Mouse (Mus musculus) fat pad, adult 2 months (tissue): ENCODE data around the gene Cdkn2c.

ENCODE experiments used
- DNase-seq: peaks from one replicate; pipeline ENCODE4 v3.0.0-alpha.2; 2011; ENCODE audit warnings: low read depth, low spot score; ENCODE audit errors: extremely low read depth

Cdkn2c gene

GRCm38 (mm10) chr4:109657851-109658500, 9.0 kb downstream of the Cdkn2c start:
- DNase-seq = no peak

- DNase-seq = no peak
Measured at GRCm38 (mm10) chr4:109657021-109657850, 9.8 kb downstream of the Cdkn2c start.

- DNase-seq = no peak
Measured at GRCm38 (mm10) chr4:109656301-109656700, 10.7 kb downstream of the Cdkn2c start.

- DNase-seq = no peak
Measured at GRCm38 (mm10) chr4:109655738-109656137, 11.3 kb downstream of the Cdkn2c start.

GRCm38 (mm10) chr4:109654701-109655100, 12.3 kb downstream of the Cdkn2c start:
- no peak for DNase-seq

GRCm38 (mm10) chr4:109653251-109653650, 13.7 kb downstream of the Cdkn2c start:
- DNase-seq = no peak

- no peak for DNase-seq
Measured at GRCm38 (mm10) chr4:109649331-109649730, 17.7 kb downstream of the Cdkn2c start.

- no peak for DNase-seq
Measured at GRCm38 (mm10) chr4:109647281-109647680, 19.7 kb downstream of the Cdkn2c start.

- no peak for DNase-seq
Measured at GRCm38 (mm10) chr4:109641451-109641850, 25.5 kb downstream of the Cdkn2c start.

GRCm38 (mm10) chr4:109640141-109640540, 26.8 kb downstream of the Cdkn2c start:
- DNase-seq = no peak

GRCm38 (mm10) chr4:109639356-109639755, 27.6 kb downstream of the Cdkn2c start:
- DNase-seq = no peak

- DNase-seq = no peak
Measured at GRCm38 (mm10) chr4:109634971-109635370, 32.0 kb downstream of the Cdkn2c start.

- DNase-seq = no peak
Measured at GRCm38 (mm10) chr4:109631029-109631428, 36.0 kb downstream of the Cdkn2c start.

GRCm38 (mm10) chr4:109630215-109630614, 36.8 kb downstream of the Cdkn2c start:
- no peak for DNase-seq

- DNase-seq = no peak
Measured at GRCm38 (mm10) chr4:109612596-109612995, 54.4 kb downstream of the Cdkn2c start.
